Mouse (Mus musculus): ENCODE data around the gene Grhl3.

Gene Grhl3

GRCm38 (mm10) chr4:135575365-135576140 is 2.1 kb upstream of the Grhl3 start:
- DNase-seq (ENCODE audit: low read depth, low spot score): no peak

DNA sequence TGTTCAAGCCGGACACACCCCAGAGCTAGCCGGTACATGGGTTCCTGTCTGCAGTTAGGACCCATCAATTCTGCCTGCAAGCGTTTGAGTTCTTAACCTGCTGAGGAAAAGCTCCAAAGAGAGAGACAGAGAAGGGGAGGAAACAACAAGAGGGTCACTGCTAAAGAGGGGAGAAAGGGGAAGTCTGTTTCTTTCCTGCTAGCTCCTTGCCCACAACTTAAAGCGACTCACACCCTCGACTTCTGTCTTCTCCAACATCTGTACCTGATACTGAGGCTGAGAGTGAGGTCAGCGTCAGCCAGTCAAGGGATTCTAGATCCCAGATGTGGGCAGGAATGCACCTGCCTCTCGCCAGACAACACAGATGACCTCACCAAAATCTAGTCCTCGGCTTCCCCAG is 1.2 kb downstream of the Grhl3 start:
- DNase-seq (ENCODE audit: low read depth, low spot score): no peak

GRCm38 (mm10) chr4:135571037-135571550 is 2.3 kb downstream of the Grhl3 start:
- no peak for DNase-seq (ENCODE audit: low read depth, low spot score)

- no peak for DNase-seq (ENCODE audit: low read depth, low spot score)
Observed at GRCm38 (mm10) chr4:135570152-135571036, 3.0 kb downstream of the Grhl3 start.

GRCm38 (mm10) chr4:135569201-135569600 is 4.2 kb downstream of the Grhl3 start:
- no peak for DNase-seq (ENCODE audit: low read depth, low spot score)

- DNase-seq (ENCODE audit: low read depth, low spot score): no peak
Observed at GRCm38 (mm10) chr4:135567484-135567883, 5.9 kb downstream of the Grhl3 start.

DNA sequence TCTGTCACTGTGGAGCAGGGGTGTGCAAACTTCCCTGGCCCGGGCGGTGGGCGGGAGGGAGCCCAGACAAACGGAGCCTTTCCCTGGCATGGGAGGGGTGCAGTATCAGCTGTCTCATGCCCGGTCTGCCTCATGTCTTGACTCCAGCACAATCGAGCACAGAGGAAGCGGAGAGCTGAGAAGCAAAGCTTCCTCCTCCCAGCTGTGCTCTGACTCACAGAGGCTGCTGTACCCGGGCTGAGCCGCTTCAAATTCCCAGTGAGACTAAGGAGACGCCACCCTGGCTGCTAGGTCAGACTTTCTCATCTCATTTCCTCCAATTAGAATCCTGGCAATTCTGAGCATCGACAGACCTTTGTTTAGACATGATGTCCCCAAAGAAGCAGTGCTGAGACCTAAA is 6.4 kb downstream of the Grhl3 start:
- no peak for DNase-seq (ENCODE audit: low read depth, low spot score)

DNA sequence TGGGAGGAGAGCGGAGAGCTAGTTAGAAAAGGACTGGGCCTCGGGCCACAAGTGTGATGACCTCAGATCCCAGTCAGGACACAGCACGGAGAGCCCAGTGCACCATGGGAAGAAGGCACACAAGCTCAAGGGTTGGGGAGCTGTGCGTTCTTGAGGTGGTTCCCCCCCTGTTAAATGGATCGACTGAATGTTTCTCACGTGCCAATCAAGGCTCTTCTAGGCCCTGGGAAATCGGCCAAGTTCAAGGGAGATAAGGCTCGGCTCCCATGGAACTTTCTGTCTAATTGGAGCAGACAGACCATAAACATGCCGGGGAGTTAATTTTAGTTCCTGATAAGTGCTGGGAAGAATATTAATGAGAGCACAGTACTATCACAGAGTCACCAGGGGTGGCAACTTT is 8.0 kb downstream of the Grhl3 start:
- DNase-seq (ENCODE audit: low read depth, low spot score): no peak

GRCm38 (mm10) chr4:135563794-135564193 is 9.6 kb downstream of the Grhl3 start:
- DNase-seq (ENCODE audit: low read depth, low spot score): no peak

- DNase-seq (ENCODE audit: low read depth, low spot score): no peak
Observed at GRCm38 (mm10) chr4:135549323-135549722, 24.1 kb downstream of the Grhl3 start.

GRCm38 (mm10) chr4:135548521-135549077 is 24.8 kb downstream of the Grhl3 start:
- DNase-seq (ENCODE audit: low read depth, low spot score): no peak

GRCm38 (mm10) chr4:135548108-135548507 is 25.3 kb downstream of the Grhl3 start:
- no peak for DNase-seq (ENCODE audit: low read depth, low spot score)

DNA sequence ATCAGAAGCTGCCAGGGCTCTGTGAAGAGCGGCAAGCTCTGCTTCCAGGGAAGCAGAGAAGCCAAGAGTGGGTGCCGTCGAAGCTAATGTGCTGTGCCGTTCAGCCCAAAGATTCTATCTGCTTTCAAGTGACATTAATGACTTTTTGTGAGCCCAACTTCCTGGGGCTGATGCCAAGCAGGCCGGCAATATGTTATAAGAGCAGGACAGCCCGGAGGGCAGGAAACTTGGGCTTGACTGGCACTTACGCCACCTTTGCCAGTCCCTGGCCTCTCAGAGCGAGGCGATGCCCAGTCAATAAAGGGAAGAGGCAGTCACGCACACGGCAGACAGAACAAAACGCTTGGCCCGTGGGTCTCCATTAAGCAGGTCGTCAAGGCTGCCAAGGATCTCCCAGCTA is 25.9 kb downstream of the Grhl3 start:
- DNase-seq (ENCODE audit: low read depth, low spot score): no peak

GRCm38 (mm10) chr4:135546793-135547192 is 26.6 kb downstream of the Grhl3 start:
- DNase-seq (ENCODE audit: low read depth, low spot score): no peak

GRCm38 (mm10) chr4:135546008-135546407 is 27.4 kb downstream of the Grhl3 start:
- no peak for DNase-seq (ENCODE audit: low read depth, low spot score)

DNA sequence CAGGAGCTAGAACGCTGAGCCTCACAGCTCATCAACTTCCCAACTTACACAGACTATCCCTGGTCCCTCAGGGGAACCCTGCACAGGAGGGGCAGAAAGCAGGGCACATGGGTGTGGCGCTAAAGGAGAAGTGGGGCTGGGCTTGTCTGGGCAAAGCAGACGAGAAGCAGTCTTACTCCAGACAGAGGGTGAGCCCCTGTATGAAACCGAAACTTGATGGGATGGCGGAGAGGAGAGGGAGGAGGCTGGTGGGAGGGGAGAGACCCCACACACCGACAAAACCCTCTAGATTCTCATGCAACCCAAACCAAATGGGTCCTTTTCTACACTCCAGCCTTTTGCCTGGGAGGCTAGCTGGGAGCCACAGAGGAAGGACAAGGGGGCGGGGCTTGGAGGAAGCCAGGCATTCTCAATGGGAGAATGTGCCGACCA is 28.3 kb downstream of the Grhl3 start:
- DNase-seq (ENCODE audit: low read depth, low spot score): no peak

GRCm38 (mm10) chr4:135544284-135544683 is 29.1 kb downstream of the Grhl3 start:
- no peak for DNase-seq (ENCODE audit: low read depth, low spot score)

- DNase-seq (ENCODE audit: low read depth, low spot score): no peak
Observed at GRCm38 (mm10) chr4:135540057-135540456, 33.4 kb downstream of the Grhl3 start.

- DNase-seq (ENCODE audit: low read depth, low spot score): no peak
Observed at GRCm38 (mm10) chr4:135539056-135539455, 34.4 kb downstream of the Grhl3 start.

- no peak for DNase-seq (ENCODE audit: low read depth, low spot score)
Observed at GRCm38 (mm10) chr4:135535021-135535420, 38.4 kb downstream of the Grhl3 start.

DNA sequence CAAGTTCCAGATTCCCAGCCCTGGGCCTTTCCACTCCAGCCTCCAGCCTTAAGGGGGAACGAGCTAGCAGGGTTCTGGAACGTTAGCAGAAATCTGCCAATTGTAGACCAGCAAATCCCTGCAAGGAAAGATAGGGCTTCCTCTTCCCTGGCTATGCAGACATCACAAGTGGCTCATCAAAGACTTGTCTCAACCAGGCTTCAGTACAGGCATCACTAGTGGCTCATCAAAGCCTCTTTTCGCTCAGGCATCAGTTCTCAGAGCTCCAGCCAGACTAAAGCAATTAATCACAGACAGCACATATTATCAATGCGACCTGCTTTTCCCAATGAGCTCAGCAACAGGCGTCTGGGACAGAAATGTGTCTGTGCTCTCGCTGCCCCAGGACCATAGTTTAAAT is 40.4 kb downstream of the Grhl3 start:
- DNase-seq (ENCODE audit: low read depth, low spot score): no peak
